Mouse (Mus musculus) macrophage (primary cell): ENCODE results near the gene Plekhh1. TPM values are rescaled to one million over a fixed set of nuclear protein-coding genes. Genes with fewer than 3 reads are reported as not detected.

Source experiments
- H3K27ac ChIP-seq: fragments of 350-480 bp; formaldehyde crosslinking; 2 replicates; pipeline ENCODE4 v1.9.0; 2021
- H3K36me3 ChIP-seq: fragments of 350-480 bp; formaldehyde crosslinking; 2 replicates; pipeline ENCODE4 v1.9.0; 2021; ENCODE audit errors: inconsistent target
- H3K4me3 ChIP-seq: fragments of 350-480 bp; formaldehyde crosslinking; 2 replicates; pipeline ENCODE4 v1.9.0; 2021; ENCODE audit errors: inconsistent target
- H3K79me2 ChIP-seq: fragments of 350-480 bp; formaldehyde crosslinking; 2 replicates; pipeline ENCODE4 v1.9.0; 2021; ENCODE audit errors: inconsistent target
- WGBS: methylation state at CpG from one replicate; pipeline ENCODE4 v1.1.7; 2026; ENCODE audit warnings: inconsistent platforms; ENCODE audit not compliant: missing documents; 5-methylcytosine and 5-hydroxymethylcytosine counted together
- polyA plus RNA-seq: library from polyadenylated mRNA; stranded (reverse); fragments of 250-400 nt; gene quantifications from 3 replicates; pipeline ENCODE4 v1.2.4, GENCODE M21; 2018; ENCODE audit warnings: inconsistent platforms

The Plekhh1 gene
- polyA plus RNA-seq, 1 experiment from 2014 or later = 0.03 TPM

DNA sequence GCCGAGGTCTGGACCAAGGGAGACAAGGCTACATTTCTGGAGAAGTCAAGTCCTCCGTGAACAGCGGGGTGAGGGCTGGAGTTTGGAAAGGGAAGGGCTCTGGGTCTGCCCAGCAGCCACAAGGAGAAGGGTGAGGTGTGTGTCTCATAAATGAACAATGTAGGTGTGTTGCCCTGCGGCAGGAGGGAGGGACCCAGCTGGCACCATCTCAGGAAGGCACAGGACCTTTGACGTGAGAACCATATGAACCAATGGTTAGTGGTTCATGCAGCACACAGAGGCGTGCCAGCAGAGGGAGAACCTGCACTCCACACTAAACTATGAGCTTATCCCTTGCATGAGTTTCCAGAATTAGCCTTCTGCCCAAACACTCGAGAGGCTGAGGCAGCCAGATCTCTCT, 18.2 kb downstream of the Plekhh1 start:
- no peaks in the 10 kb centered on the region for H3K36me3 ChIP-seq
- no peak overlapping the region for H3K27ac ChIP-seq
- no peak overlapping the region for H3K4me3 ChIP-seq
- 94% methylated on average over 7 of the region's 7 CpGs for WGBS
- H3K79me2 ChIP-seq = no peaks in the 10 kb centered on the region

DNA sequence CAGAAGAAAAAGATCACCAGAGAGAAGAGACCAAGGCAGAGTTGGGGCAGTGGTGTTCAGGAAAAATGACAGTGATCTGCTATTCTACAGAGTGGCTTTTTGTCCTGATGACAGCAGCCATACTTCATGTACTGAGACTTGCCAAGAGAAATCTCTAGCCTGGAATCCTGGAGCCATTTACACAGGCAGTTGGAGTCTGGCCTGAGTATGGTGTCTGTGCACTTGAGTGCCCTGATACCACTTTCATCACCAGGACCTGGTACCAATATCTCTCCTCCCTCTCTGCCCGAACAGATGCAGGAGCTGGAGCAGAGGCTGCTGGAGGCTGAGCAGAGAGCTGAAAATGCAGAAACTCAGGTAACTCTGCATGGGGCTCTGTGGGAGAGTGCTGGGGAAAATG, 19.9 kb downstream of the Plekhh1 start:
- Histone ChIP-seq H3K79me2 (no peaks in the 10 kb centered on the region), H3K4me3 (no peak overlapping the region), H3K27ac (no peak overlapping the region), H3K36me3 (no peaks in the 10 kb centered on the region)
- WGBS = 82% methylated on average over 1 of the region's 1 CpGs

DNA sequence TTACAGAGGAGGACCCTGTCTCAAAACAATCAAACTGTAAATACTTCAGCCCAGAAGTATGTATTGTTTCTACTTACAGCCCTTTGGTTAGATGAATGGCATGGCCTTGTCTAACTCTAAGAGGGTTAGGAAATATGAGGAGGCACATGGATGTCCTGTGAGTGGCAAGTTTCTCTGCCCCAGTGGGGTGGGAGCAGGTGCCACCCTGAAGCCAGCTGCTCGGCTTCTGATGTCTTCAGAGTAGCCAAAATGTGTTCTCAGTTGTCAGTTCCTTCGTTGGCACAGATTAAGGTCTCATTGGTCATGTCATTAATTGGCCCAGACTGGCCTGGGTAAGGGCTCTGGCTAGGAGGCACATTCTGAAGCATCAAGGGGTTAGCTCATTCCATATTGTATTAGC, 20.8 kb downstream of the Plekhh1 start:
- WGBS = 97% methylated on average over 2 of the region's 2 CpGs
- H3K4me3 ChIP-seq = no peak overlapping the region
- H3K27ac ChIP-seq = no peak overlapping the region

DNA sequence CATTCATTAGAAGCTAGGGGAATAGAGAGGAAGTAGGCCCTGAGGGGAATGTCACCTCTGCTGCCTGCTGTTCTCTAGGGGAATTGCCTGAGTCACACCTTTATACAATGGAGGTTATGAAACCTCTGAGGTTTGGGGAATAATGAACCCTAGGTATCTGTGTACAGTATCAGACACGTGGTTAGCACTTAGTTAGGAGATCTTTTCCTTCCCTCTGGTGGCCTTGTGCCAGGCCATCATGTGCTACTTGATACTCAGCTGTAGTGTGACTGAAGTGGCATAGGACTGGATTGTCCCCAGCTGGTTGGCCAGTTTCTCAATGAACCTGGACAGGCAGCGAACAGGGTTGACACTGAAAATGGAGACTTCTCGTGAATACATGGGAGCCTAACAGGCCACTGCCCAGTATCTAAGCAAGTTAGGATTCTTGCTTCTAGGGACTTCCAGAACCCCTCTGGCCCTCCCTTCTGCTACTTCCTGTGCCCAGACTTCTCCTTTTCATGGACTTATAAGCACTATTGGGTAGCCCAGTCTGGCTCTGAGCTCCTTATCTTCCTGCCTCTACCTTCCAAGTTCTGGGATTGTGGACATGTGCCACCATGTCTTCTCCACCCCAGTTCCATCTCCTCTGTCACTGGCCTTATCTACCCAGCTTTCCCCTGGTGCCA, 21.7 kb downstream of the Plekhh1 start:
- H3K36me3 ChIP-seq = no peaks in the 10 kb centered on the region
- H3K79me2 ChIP-seq = no peaks in the 10 kb centered on the region
- no peak overlapping the region for H3K27ac ChIP-seq
- no peak overlapping the region for H3K4me3 ChIP-seq
- 36% methylated on average over 3 of the region's 3 CpGs for whole genome bisulfite sequencing

More for the DNA sequence above, 20.8 kb downstream of the Plekhh1 start:
- Histone ChIP-seq H3K36me3 (no peaks in the 10 kb centered on the region), H3K79me2 (no peaks in the 10 kb centered on the region)

DNA sequence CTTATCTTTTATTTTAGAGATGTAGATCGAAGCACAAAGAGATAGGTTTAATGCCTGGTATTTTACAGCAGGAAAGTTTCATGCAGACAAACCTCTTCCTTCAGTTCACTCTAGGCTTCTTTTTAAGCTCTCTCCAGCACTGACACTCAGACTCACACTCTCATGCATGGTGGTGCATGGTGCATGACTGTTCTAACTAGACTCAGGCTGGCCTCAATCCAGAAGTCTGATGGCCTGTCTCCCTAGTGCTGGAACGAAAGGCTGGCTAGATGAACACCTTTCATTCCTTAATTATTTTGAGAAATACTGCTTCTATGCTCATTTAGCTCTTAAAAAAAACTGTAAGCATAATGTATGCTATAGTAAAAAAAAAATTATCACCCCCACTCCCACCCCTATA, 23.1 kb downstream of the Plekhh1 start:
- Histone ChIP-seq H3K4me3 (no peak overlapping the region), H3K79me2 (no peaks in the 10 kb centered on the region), H3K36me3 (no peaks in the 10 kb centered on the region), H3K27ac (no peak overlapping the region)
- 100% methylated on average over 2 of the region's 2 CpGs for WGBS

DNA sequence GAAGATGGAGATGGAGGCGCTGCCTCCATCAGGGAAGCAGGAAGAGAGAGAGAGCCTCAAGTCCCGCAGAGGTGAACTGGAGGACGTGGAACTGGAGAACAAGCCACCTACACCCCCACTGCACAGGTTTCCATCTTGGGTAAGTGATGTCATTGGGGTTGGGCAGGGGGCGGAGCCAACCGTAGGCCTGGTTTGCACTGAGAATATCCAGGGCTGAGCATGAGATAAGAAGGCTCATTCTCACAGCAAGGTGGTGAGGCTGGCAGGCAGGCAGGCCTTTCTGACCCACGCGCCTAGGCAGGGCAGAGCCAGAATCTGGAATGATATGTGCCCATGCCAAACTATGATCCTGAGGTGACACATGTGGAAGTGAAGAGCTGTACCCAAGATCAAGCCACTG, 26.3 kb downstream of the Plekhh1 start:
- H3K79me2 ChIP-seq = no peaks in the 10 kb centered on the region
- no peak overlapping the region for H3K27ac ChIP-seq
- WGBS = 90% methylated on average over 7 of the region's 7 CpGs
- H3K36me3 ChIP-seq = no peaks in the 10 kb centered on the region
- H3K4me3 ChIP-seq = no peak overlapping the region

DNA sequence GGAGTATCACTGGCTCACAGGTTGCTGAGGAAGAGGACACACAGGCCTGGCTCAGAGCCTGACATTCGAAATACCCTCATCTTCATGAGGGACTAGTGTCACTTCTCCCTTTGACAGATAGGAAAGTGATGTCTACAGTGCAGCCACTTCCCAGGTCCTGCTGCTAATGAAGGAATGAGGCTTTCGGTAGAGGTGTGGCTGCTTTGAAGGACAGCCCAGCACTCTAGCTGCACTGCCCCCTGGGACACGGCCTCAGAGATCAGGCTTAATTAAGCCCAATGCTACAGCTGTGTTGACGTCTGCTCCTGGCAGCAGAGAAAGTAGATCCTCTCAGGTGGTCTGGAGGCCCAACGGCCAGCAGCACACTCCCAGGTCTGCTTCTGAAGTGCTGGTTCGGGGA, 30.6 kb downstream of the Plekhh1 start:
- H3K36me3 ChIP-seq = no peaks in the 10 kb centered on the region

DNA sequence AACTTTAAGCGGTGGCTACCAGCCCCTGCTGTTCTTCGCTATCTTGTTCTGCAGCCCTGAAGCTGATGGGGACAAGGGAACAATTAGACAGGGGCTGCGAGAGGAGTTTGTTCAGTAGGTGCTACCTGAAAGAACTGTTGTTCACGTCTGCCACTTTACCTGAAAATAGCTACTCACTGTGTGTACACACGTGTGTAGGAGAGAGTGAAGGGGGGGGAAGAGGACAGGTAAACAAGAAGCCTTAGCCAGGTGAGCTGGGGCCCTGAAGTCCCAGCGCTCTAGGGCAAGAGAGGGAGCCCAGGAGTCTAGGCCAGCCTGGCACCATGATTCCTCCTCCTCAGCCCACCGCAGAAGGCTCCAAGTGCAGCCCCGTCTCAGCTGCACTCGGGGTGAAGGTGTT, 31.2 kb downstream of the Plekhh1 start:
- Histone ChIP-seq H3K36me3 (no peaks in the 10 kb centered on the region), H3K79me2 (no peaks in the 10 kb centered on the region), H3K27ac (no peak overlapping the region), H3K4me3 (no peak overlapping the region)
- WGBS = 97% methylated on average over 9 of the region's 9 CpGs

More for the DNA sequence above, 30.6 kb downstream of the Plekhh1 start:
- no peaks in the 10 kb centered on the region for H3K79me2 ChIP-seq
- no peak overlapping the region for H3K4me3 ChIP-seq
- WGBS = 93% methylated on average over 6 of the region's 6 CpGs
- no peak overlapping the region for H3K27ac ChIP-seq

DNA sequence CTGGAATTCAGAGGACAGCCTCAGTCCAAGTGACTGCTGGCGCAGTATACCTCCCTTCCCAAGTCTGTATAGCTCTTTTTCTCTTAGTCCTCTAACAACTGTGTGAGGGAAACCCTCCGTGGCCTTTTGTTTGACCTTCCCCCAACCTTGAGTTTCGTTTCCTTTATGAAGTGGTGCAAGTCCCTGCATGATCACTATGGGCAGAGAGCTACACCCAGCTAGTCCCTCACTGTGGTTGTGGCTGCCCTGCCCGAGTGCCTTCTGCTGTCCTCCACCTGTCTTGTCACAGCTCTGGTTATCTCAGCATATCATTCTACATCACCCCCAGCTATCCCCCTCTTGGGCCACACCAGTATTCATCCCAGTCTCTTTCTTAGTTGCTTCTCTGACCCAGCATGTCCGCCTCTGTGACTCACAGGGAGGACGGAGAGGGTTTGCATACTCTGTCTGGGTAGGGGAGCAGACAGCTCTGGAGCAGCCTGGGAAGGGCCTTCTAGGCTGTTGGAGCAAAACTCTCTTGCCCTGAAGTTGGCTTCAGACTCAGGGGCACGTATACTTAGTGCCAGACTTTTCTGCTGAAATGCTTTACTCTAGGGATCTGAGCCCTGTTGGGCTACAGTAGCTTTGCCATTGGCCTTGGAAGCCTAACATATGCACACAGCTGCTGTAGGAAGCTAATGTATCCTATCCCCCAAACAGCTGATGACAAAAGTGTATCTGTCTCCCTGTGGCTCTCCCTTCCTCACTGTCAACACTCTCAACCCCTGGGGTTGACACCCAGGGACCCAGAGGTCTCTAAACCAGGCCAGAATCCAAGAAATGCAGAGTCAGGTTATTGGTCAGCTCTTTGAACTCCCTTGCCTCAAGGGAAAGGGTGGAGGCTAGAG, 32.0 kb downstream of the Plekhh1 start:
- WGBS = 57% methylated on average over 7 of the region's 7 CpGs
- Histone ChIP-seq H3K79me2 (no peaks in the 10 kb centered on the region), H3K27ac (no peak overlapping the region)

DNA sequence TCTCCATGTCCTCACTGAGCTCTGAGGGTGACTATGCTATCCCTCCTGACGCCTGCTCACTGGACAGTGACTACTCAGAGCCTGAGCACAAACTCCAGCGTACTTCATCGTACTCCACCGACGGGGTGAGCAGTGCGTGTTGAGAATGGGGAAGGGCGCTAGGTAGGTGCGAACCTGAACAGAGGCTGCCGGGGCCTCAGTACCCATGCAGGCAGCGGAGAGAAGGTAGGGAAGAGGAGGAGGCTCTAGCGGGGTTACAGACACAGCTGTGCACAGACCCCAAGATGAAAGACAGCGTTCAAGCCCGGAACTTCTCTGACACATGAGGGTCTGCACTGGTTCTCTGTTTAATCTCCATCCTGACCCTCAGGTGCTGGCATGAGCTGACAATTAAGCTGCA, 35.5 kb downstream of the Plekhh1 start:
- Histone ChIP-seq H3K79me2 (no peaks in the 10 kb centered on the region), H3K36me3 (no peaks in the 10 kb centered on the region), H3K4me3 (no peak overlapping the region), H3K27ac (no peak overlapping the region)
- WGBS = 93% methylated on average over 13 of the region's 13 CpGs

More for the DNA sequence above, 32.0 kb downstream of the Plekhh1 start:
- Histone ChIP-seq H3K4me3 (no peak overlapping the region), H3K36me3 (no peaks in the 10 kb centered on the region)

DNA sequence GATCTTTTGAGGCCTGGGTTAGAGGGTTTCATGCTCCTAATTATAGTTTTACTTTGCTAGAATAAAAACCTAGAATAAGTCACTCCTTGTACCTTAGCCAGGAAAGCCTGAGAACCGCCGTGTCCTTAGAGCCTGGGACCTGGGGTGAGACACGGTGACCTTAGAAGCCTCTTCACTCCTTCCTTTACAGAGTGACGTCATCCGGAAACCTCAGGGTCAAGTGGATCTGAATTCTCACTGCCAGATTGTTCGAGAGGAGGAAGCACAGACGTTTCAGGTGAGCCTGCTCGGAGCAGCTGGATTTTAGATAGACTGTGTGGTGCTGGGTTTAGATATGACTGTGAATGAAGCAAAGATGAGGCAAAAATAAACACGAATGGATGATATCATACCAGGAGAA, 37.5 kb downstream of the Plekhh1 start:
- Histone ChIP-seq H3K4me3 (no peak overlapping the region), H3K79me2 (no peaks in the 10 kb centered on the region), H3K27ac (no peak overlapping the region), H3K36me3 (no peaks in the 10 kb centered on the region)
- 84% methylated on average over 9 of the region's 9 CpGs for WGBS

DNA sequence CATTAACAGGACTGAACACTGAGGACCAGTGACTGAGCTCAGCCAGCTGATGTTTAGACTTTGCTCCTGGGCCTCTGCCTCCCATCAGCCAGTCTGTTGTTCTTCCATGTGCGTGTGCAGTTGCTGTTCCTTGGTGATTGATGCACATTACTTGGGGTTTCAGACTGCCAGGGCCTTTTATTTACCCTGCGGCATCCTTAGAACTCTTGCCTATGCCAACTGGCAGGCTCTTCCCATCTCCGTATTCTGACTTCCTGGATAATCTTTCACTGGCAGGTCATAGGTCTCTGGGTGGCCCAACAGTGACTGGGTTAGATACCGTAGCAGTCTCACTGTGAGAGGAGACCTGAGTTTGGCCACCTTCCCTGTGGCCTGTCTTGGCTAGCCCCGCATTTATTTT, 38.6 kb downstream of the Plekhh1 start:
- Histone ChIP-seq H3K4me3 (no peak overlapping the region), H3K27ac (no peak overlapping the region), H3K79me2 (no peaks in the 10 kb centered on the region), H3K36me3 (no peaks in the 10 kb centered on the region)
- WGBS = 97% methylated on average over 5 of the region's 5 CpGs

DNA sequence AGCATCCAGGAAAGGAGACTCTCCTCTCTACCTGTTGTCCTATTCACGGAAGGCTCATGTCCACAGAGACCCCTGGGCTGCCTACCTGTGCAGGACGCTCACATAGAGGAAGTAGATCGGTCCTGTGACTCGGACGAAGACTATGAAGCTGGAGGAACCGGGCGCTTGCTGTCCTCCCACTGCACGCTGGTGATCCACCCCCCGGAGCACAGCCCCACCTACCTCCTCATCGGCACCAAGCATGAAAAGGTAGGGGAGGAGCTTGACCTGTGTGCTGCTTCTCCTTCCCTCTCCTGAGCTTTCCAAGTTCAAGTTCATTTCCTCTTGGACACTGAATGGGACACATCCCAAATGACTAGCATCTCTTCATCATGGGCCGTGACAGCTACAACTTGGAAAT, 39.3 kb downstream of the Plekhh1 start:
- Histone ChIP-seq H3K4me3 (no peak overlapping the region), H3K36me3 (no peaks in the 10 kb centered on the region), H3K27ac (no peak overlapping the region), H3K79me2 (no peaks in the 10 kb centered on the region)
- 98% methylated on average over 11 of the region's 11 CpGs for WGBS

DNA sequence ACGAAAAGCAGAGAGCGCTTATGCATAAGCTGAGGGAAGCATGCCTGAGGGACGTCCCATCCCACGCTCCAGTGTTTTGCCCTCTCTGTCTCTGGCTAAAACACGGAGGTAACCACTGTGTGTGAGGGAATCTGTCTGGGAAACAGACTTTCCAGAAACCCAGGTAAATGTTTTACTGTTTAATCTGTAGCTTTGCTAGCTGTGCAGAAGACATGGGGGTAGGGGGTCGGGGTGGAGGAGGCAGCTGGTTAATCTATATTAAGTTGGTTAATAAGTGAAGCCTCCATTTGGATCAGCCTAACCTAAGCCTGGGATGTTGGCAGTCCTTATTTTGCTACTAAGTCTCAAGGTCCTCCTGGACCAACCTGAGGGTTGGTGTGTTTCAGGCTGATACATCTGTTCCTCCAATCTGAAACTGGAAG, 40.2 kb downstream of the Plekhh1 start:
- no peak overlapping the region for H3K4me3 ChIP-seq
- H3K79me2 ChIP-seq = no peaks in the 10 kb centered on the region
- 97% methylated on average over 6 of the region's 6 CpGs for WGBS
- H3K27ac ChIP-seq = no peak overlapping the region
- no peaks in the 10 kb centered on the region for H3K36me3 ChIP-seq

DNA sequence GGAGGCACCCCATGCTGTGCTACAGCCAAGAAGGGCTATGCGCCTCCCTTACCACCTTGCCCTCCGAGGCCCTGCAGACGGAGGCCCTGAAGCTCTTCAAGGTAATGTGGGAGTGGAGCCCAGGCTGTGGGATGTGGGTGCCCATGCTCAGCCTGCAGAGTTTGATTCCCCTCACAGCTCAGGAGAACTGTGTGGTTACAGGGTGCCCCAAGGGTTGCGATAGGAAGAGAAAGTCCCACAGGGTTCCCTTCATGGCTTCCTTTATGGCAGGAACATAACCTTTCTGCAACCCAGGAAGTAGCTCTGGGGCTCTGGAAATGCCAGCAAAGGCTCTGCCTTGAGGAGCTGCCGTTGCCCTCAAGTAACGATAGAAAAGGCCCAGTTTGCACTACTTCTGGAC, 41.0 kb downstream of the Plekhh1 start:
- Histone ChIP-seq H3K27ac (no peak overlapping the region), H3K79me2 (no peaks in the 10 kb centered on the region), H3K4me3 (no peak overlapping the region), H3K36me3 (no peaks in the 10 kb centered on the region)
- WGBS = 66% methylated on average over 6 of the region's 6 CpGs
